Mouse (Mus musculus): Measurements from ENCODE around the gene Syne3.

DNA sequence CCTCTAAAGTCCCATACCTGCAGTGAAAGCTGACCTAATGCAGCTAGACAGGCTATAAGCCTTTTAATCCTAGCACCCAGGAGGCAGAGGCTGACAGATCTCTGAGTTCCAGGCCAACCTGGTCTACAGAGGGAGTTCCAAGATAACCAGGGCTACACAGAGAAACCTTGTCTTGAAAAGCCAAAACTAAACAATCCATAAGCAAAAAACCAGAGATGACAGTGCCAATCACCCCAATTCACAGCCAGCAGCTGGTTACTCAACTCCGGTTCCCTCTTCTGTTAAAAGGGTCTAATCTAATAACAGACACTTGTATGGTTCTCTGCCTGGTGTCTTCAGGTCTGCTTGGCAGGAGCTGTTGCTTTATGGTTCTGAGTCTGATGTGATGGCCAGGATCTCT, 2.0 kb upstream of the Syne3 start:
- no peak for TF ChIP-seq EP300 (IDR thresholded peaks at IDR 0.05; ENCODE audit: insufficient read depth, low read depth, low read length)
- TF ChIP-seq POLR2A (IDR thresholded peaks at IDR 0.05; ENCODE audit: insufficient read depth, low read depth, low read length) = no peak
